Mouse (Mus musculus): ENCODE measurements around the gene Dpyd.

Gene Dpyd

DNA sequence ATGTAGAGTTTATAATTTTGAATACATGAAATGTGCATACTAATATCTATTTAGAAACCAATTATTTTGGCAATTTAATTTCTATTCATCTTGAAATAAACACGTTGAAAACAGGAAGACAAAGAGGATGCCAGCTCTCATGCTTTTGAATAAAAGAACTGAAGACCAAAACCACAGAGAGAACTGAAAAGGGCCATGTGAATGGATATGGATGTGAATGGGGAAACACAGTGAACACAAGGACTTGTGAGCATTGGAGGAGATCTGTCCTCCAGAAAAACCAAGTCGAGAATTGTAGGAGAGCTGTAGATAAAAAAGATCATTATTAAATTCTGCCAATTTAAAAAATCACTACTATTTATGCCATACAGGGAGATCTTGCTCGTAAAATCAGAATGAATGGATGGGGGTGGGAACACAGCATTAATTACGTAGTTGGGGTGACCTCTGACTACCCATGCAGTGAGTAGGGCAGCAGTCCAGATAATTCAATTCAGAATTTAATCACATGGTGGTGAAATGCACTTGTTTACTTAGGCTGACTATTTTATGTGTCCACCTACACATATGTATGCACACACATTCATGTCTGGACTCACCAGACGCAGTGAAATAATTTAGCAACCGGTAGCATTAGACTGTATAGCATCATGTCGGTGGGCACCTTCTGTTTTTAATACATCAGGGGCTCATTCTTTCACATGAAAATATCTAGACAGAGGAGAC lies 114.3 kb downstream of the Dpyd start:
- DNase-seq (ENCODE audit: low spot score in 2 of 2) = no peak

DNA sequence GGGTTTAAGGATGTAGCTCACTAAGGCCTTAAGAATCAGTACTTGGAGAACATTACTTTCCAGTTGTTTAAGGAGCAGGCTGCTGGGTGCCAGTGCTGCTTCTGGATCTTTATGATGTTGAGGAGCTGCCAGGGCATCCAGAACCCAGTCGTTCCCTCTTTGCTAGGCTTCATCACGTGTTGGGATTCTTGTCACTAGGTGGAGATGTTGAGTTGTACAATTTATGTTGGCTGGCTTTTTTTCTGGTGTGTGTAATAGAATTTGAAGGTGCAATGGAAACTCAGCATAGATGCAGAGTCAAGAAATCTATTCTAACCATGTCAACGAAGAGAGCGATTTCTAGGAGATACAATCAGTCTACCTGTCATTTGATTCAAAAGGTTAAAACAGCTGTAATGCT lies 118.9 kb downstream of the Dpyd start:
- DNase-seq (ENCODE audit: low spot score in 2 of 2) = no peak

DNA sequence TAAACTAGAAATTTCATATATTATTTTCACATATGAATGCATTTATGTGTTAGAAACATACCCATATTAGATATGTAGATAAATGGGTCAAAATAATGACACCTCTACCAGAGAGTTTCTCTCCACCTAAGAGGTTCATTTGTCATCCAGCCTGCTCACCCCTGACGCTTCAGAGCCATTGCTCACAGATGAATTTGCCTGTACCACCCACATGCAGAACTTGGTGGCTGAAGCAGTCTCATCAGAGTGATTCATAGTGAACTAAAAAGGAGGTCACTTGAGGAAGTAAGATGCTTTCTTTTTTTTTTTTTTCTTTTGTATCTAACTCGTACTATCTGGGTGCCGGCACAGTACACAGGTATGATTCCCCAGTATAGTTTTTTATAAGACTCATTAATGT lies 188.3 kb downstream of the Dpyd start:
- DNase-seq (ENCODE audit: low spot score in 2 of 2) = no peak

DNA sequence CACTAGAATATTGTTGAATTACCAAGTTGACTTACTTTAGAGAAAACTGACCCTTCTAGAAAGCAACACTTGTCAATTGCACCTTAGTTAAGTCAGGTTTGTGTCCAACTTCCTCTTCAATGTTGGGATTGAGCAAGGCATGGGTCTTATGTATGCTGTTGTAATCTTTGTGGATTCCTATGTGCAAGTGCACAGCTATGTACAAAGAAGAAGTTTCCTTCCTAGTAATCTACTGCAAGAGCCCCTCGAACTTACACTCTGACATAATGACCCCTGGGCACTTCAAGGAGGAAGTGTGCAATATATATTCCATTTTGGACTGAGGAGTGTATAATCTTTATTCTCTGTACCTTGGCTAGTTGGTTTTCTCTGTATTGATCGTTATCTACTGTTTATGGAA lies 191.7 kb downstream of the Dpyd start:
- no peak for DNase-seq (ENCODE audit: low spot score in 2 of 2)

DNA sequence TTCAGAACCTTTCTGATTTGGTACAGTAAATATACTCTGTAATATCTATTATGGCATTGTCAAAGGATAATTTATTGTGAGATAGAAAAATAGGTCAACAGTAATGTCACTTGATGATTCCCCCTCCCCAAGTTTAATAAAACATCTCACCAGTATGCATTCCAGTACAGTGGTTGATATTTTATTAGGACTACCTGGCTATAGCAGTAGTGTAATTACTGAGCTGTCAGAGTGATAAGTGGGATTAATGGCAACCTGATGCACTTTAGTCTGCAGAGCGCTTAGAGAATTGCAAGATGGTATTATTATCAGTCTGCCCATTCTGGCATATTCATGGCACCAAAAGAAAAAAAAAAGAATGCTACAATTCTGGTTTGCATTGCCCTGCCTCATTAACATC lies 194.2 kb downstream of the Dpyd start:
- no peak for DNase-seq (ENCODE audit: low spot score in 2 of 2)

DNA sequence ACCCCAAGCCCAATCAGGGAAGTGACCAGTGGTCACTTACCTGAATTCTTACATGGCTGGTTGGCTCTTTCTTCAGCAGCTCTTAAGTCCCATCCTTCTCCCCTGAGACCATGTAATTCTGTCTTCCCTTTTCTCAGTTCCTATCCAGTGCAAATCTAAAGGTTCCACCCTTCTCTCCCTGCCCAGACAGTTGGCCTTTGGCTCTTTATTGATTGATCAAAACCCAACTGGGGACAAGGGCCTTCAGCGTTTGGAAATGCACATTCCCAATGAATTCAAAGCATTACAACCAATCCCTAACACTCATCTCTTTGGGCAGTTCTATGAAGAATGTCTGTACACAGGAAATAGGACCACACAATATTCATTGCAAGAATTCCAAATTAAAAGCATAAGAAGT lies 251.0 kb downstream of the Dpyd start:
- DNase-seq (ENCODE audit: low spot score in 2 of 2) = no peak

DNA sequence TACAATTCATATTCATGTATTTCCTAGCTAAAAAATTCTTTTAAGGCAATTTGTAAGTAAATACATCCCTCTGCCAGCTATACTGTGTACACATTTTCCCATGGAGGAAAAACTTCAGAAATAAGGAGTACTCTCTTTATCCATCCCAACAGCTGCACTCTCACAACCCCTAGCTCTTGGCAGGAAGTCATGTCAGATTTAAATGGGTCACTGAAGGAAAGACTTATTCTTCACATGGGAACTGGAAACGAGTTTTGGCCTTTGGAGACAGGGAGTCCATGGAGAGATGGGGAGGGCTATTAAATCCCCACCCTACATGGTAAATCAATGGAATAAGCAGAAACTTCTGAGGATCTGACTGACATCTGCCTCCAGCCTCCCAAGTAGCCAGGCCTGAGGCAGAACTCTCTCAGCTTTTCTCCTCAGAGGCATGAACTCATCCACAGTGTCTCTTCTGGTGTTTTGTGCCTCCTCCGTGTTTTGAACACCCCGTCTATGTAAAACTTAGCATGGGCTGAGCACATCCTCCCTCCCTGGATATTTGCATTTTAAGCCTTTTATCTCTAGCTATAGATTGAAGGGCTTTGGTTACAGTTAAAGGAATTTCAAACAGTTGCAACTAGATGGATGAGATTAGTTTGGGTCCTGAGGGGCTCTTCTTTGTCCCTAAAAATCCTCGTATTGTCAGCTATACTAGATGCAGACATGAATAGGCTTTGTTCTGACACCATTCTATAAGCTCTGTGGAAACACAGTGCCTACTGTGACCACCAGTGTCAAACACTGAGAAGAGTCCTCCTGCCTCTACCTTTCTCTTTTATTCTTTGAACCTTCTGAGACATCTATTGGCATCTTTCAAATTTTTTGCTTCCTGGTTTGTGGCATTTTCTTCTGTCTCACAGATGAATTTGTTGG lies 288.9 kb downstream of the Dpyd start:
- DNase-seq (ENCODE audit: low spot score in 2 of 2) = no peak

DNA sequence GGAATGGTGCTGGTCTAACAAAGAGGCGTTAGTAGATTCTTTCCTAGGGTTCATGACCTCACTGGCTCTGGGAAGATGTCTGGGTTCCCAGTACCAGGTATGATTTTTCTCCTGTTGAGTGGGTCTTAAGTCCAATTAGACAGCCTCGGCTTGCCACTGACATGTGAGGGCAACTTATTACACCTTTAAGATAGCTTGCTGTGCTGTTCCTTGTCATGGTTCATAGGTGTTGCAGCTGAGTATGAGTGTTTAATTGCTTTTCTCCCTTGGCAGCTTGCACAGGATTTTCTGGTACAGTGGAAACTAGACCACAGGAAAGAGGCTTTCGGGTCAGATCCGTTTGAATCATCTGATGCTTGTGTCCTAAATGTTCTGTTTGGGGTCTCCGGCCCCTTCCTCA lies 290.8 kb downstream of the Dpyd start:
- DNase-seq (ENCODE audit: low spot score in 2 of 2) = no peak

DNA sequence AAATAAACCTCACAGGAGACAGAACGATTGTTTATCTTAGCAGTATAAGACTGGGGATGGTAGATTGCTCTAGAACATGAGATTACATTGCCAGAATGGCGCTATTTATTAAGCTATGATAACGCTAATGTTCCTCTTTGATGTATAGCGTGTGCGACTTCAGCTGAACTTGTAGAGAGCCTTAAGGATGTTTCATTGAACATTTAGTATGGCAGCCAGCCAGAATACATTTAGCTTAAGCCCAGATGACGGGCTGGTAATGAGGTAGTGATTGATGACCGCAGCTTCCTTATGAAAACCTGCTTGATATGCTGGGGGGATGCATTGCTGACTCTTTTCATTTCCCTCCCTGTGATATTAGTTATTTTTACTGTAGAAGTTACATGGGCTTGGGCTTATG lies 293.5 kb downstream of the Dpyd start:
- DNase-seq (ENCODE audit: low spot score in 2 of 2) = no peak

DNA sequence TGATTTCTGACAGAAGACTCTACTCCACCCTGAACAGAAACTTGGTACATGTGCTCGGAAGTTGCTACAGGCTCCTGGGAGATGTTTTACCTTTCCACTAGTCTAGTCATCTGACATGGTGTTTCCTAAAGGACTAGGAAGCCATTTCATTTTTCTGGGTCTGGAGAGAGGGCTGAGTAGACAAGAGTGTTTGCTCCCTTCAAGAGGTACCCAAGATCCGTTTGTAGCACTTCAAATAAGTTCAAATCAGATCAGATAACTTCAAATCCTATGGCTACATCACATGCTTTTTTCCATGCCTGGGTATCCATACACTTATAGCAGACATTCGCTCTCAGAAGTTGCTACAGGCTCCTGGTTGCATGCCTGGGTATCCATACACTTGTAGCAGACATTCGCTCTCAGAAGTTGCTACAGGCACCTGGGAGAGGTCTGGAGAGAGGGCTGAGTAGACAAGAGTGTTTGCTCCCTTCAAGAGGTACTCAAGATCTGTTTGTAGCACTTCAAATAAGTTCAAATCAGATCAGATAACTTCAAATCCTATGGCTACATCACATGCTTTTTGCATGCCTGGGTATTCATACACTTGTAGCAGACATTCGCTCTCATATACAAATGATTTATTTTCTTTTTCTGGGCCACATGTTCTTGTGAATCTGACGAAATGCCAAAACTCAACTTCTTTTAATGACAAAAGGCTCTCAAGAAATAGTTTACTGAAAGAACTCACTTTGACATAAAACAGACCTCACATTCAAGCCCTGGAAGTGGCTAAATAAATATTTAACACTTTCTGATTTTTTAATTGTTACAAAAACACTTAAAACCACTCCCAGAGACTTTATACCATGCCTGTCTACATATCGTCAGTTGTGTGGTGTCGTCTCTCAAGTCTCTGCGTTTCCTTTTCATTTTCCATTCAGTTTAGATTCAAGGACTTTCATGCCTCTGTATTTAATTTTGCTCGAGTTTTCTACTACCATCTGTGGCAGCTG lies 307.5 kb downstream of the Dpyd start:
- DNase-seq (ENCODE audit: low spot score in 2 of 2) = no peak

DNA sequence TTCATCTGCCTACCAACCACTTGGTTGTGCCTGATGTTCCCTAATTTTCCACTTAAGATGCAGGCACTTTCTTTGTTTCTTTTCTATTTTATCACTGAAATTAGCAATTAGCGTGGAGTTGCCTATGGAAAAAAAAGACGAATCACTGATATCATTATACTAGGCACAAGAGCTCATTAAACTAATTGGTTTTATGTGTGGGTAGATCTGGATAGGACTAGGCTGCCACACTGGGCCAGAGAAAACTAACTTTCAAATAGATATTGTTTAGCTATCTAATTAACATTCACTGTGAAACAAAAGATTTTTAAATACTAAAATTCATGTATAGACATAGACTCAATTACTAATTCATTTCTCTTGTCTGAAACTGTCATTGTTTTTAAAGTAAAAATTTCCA lies 313.9 kb downstream of the Dpyd start:
- no peak for DNase-seq (ENCODE audit: low spot score in 2 of 2)

DNA sequence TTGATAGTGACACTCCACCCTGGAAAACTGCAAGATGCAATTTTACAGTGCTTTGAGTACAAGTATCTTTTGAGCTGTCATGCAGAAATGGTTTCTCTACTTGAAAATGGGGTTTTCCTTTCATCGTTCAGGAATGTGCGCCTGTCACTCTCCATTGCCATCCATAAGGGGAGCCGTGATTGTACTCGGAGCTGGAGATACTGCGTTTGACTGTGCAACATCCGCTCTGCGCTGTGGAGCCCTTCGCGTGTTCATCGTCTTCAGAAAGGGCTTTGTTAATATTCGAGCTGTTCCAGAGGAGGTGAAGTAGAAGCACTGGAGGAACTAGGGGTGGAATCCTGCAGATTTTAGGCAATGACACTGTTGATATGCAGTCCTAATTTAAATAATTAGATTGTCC lies 337.1 kb downstream of the Dpyd start:
- DNase-seq (ENCODE audit: low spot score in 2 of 2) = no peak

DNA sequence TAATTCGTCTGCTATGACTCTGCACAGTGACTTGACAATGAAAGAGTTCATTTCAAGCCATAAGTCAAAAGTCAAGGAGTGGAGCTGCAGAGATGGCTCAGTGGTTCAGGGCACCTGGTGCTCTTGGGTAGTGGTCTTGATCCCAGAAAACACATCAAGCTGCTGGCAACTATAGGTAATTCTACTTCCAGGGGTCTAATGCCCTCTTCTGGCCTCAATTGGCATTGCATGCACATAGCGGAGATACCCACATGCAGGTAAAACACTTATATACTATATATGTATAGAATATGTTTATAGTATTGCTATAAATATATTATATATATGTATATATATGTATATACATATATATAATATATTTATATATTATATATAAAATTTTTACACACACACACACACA lies 429.4 kb downstream of the Dpyd start:
- DNase-seq (ENCODE audit: low spot score in 2 of 2) = no peak

DNA sequence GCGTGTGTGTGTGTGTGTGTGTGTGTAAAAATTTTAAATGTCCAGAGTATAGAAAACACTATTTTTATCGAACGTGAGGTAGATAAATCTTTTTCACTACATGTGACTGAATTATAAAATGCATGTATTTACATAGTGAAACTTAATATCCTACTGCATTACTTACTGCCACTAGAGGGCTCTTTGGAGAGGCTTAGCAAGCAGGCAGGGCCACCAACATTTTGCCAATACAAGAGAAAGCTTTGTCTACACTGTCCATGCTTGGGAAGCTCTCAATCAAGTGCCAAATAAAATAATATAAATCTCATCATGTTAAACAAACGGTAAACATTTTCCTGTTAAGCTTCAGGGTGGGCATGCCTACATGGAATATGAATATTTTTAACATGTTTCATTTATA lies 429.9 kb downstream of the Dpyd start:
- DNase-seq (ENCODE audit: low spot score in 2 of 2) = no peak

DNA sequence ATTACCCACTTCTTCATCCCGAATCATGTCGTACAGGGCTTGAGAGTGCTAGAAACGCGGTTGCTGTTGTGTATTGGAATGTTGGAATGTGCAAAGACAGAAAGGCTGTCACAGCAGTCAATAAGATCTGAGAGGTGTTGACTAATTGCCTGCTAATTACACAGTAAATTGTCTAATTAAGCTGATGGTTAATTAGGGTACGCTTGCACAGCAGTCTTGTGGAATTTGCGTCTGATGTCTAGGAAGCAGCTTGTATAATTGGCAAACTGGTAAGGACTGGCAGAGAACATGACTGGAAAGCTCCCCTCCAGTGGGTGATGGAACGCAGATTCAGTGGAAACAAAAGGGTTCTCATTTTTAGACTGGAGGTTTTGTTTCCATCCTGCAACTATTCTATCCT lies 459.3 kb downstream of the Dpyd start:
- DNase-seq (ENCODE audit: low spot score in 2 of 2) = no peak

DNA sequence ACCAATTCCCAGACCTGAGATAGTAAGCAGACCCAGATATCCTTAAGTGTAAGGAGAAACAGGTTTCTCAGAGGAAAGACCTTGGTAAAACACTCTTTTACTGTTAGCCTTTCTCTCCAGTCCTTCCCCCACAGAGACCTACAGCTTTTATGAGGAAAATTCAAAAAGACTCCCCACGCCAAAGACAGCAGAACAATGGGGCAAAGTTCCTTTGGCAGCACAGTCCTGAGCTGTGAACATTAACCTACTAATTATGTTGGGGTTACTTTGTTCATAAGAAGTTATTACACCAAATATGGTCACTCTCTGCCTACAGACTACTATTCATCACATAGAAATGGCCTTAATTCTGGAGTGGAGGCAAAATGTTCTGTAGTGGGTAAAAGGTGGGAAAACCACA lies 480.7 kb downstream of the Dpyd start:
- DNase-seq (ENCODE audit: low spot score in 2 of 2) = no peak

DNA sequence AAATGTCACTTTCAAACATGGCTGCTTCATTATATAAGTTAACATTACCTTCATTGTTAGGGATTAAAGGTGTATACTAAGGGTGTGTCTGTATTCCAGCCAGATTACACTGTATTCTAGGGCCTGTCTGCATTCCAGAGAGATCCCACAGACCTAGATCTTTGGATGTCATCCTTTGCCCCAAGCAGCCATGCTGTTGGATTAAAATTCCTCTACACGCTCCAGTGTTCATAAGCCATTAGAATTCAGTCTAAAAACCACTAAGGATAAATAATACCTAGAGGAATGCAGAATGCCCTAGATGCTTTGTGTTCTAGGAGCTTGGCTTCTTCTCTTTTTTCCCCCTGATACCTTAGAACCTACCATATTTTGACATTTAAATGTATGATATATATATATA lies 494.2 kb downstream of the Dpyd start:
- no peak for DNase-seq (ENCODE audit: low spot score in 2 of 2)

DNA sequence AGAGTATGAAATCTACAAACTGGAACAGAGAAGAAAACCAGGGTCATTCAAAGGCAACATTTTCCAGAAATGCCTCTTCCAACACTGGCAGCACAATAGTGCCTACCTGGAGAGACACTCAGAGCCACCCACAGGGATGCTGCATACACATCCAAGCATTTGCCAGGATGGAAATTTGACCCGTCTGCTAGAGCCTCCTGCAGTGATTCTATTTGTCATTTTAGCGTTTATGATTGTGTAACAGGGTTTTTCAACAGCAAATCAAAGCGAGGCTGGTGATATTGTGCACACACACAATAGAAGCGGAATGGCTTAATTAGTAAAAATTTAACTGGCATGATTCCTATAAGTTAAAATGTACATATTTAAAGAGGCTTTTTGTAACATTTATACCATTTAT lies 501.3 kb downstream of the Dpyd start:
- no peak for DNase-seq (ENCODE audit: low spot score in 2 of 2)

DNA sequence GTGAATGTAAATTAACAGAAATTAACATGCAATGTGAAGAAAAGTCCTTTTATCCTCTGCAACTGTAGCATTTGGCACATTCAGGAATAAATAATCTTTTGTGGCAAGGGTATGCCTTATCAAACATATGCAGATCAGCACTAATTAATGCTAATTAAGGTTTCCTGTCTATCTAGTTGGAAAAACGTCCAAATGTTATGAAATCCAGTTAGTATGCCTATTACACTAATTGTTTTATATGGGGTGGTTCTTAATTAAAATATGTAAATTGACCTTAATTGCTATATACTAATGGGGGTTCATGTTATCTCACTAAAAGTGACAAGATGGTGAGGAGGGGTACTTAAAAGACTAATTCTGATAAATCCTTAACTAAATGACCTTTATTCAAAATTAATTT lies 501.7 kb downstream of the Dpyd start:
- DNase-seq (ENCODE audit: low spot score in 2 of 2) = no peak

DNA sequence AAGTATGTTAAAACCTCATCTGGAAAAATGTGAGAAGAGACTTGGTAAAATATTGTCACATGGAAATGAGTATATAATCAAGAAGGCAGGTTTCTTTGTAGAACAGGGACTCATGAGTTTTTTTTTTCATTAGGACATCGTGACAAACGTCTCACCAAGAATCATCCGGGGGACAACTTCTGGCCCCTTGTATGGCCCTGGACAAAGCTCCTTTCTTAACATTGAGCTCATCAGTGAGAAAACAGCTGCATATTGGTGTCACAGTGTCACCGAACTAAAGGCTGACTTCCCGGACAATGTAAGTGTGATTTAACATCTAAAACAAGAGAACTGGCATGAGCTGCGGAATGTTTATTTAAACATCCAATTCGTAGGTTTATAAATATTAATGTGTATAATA lies 502.8 kb downstream of the Dpyd start:
- DNase-seq (ENCODE audit: low spot score in 2 of 2) = no peak

DNA sequence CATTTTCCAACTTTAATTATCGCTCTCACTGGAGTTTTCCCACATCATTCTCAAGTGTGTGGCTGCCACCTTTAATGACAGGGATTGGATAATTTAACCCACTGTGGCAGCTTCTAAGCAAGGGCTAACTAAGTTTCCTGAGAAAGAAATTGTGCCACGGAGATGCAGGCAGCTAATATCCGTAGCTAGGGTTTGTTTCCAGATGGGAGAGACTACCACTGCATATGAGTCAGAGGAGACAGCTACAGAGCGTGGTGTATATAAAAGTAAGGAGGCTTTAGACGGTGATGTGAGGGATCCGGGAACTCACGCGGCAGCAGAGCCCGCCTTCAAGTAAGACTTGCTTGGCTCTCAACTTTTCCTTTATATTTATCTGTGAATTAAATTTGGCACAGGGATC lies 505.3 kb downstream of the Dpyd start:
- no peak for DNase-seq (ENCODE audit: low spot score in 2 of 2)

DNA sequence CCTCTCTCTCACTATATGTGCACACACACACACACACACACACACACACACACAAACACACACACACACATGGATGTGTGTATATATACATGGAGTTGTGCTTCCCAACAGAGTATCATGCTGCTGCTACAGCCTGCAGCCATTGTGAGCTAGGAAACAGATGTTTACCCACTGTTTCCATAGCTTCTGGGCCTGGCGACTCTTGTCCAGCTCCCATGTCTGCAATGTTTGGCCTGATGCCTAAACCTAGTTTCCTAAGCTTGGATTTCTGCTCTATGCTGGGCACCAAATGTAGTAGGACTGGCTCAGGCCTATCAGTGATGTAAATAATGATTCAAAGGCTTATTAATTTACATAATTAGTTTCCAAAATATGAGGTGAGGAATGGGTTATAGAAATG lies 524.7 kb downstream of the Dpyd start:
- DNase-seq (ENCODE audit: low spot score in 2 of 2) = no peak
